Mouse (Mus musculus) ES-E14 (cell line): ENCODE data around the gene Abcg4.

ENCODE experiments used
- HCFC1 ChIP-seq: IDR thresholded peaks from 2 replicates; pipeline ENCODE4 v1.6.1; 2012; ENCODE audit warnings: low read length, inconsistent platforms, borderline replicate concordance; ENCODE audit not compliant: insufficient read depth
- MAFK ChIP-seq: IDR thresholded peaks from 2 replicates; pipeline ENCODE4 v1.6.1; 2014; ENCODE audit warnings: mild to moderate bottlenecking, low read depth, low read length, inconsistent platforms; ENCODE audit not compliant: insufficient read depth
- ZC3H11A ChIP-seq: IDR thresholded peaks from 2 replicates; pipeline ENCODE4 v1.6.1; 2012; ENCODE audit warnings: low read depth, mild to moderate bottlenecking, inconsistent platforms, low read length, borderline replicate concordance

DNA sequence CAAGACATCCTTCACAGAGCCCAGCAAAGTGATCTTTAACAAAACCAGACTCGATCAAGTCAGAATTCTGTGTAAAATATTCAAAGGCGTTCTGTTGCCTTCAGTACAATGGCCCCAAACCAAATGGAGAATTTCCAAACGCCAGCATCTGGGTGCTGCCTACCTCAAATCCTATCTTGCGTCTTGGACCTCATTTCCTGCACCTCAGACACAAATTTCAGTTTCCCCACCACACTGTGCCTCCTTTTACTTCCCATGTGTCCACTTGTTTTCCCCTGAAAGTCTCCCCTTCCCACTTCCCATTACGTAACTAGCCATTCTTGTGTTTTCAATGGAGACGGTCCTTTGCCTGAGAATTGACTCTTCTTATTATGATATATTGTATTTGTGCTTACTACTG, 18.1 kb upstream of the Abcg4 start:
- no peak for TF ChIP-seq MAFK
- no peak for TF ChIP-seq HCFC1
- no peak for TF ChIP-seq ZC3H11A
